Mouse (Mus musculus) forebrain, embryonic 10.5 days (tissue): Measurements from ENCODE around the gene Slc25a10. TPM values are rescaled to one million over a fixed set of nuclear protein-coding genes. Genes with fewer than 3 reads are reported as not detected.

Source experiments
- DNase-seq: peaks from one replicate; pipeline ENCODE4 v3.0.0-alpha.2; 2017; ENCODE audit warnings: low spot score; ENCODE audit errors: extremely low spot score
- H3K27ac ChIP-seq: fragments of 300-500 bp; sonication (generic); 2 replicates; pipeline ENCODE4 v1.5.1; 2016; ENCODE audit warnings: mild to moderate bottlenecking
- H3K27me3 ChIP-seq: fragments of 300-500 bp; sonication (generic); 2 replicates; pipeline ENCODE4 v1.6.1; 2016; ENCODE audit warnings: mild to moderate bottlenecking; ENCODE audit not compliant: poor library complexity, severe bottlenecking
- H3K36me3 ChIP-seq: fragments of 300-500 bp; sonication (generic); replicated peaks from 2 replicates; pipeline ENCODE4 v1.6.1; 2016; ENCODE audit warnings: mild to moderate bottlenecking, moderate library complexity
- H3K4me1 ChIP-seq: fragments of 300-500 bp; sonication (generic); 2 replicates; pipeline ENCODE4 v1.6.1; 2016
- H3K4me3 ChIP-seq: fragments of 300-500 bp; sonication (generic); 2 replicates; pipeline ENCODE4 v1.5.1; 2016; ENCODE audit warnings: mild to moderate bottlenecking, moderate library complexity
- H3K9me3 ChIP-seq: fragments of 300-500 bp; sonication (generic); 2 replicates; pipeline ENCODE4 v1.6.1; 2016; ENCODE audit warnings: mild to moderate bottlenecking, moderate library complexity
- WGBS: fragments of 180-500 bp; shearing (Covaris S2); methylation state at CpG from one replicate; pipeline ENCODE4 v1.1.7; 2016; 5-methylcytosine and 5-hydroxymethylcytosine counted together
- polyA plus RNA-seq: library from polyadenylated mRNA; unstranded; fragments of >200 nt; fragmentation: Nextera tagmentation; extraction: Ambion mirVana; gene quantifications from 2 replicates; pipeline ENCODE4 v1.2.1, GENCODE M21; 2016

Slc25a10 gene
- polyA plus RNA-seq, 1 experiment from 2014 or later, result 71.6 TPM

GRCm38 (mm10) chr11:120520498-120520897 lies 28.9 kb downstream of the Slc25a10 start:
- Histone ChIP-seq H3K9me3 (no peaks in the 10 kb centered on the region), H3K4me3 (no peak overlapping the region), H3K36me3 (no peaks in the 10 kb centered on the region), H3K4me1 (peaks cover 14% of the 10 kb centered on the region), H3K27me3 (peaks cover 4% of the 10 kb centered on the region; the same call in 1 of the 2 replicates), H3K27ac (no peak overlapping the region)
- no peak for DNase-seq
- 83% methylated on average over 9 of the region's 9 CpGs for WGBS

- WGBS, result 93% methylated on average over 5 of the region's 5 CpGs
- DNase-seq, result no peak
- no peaks in the 10 kb centered on the region for H3K36me3 ChIP-seq
Measured at GRCm38 (mm10) chr11:120520967-120521540, 29.4 kb downstream of the Slc25a10 start.

GRCm38 (mm10) chr11:120522581-120522980 lies 30.9 kb downstream of the Slc25a10 start:
- no peak for DNase-seq
- Histone ChIP-seq H3K4me3 (no peak overlapping the region), H3K36me3 (no peaks in the 10 kb centered on the region), H3K27me3 (peaks cover 3% of the 10 kb centered on the region), H3K27ac (no peak overlapping the region), H3K4me1 (peaks cover 8% of the 10 kb centered on the region; the same call in 1 of the 2 replicates), H3K9me3 (no peaks in the 10 kb centered on the region)
- WGBS, result 90% methylated on average over 8 of the region's 8 CpGs

More at GRCm38 (mm10) chr11:120520967-120521540, 29.4 kb downstream of the Slc25a10 start:
- H3K4me3 ChIP-seq, result no peak overlapping the region
- no peak overlapping the region for H3K27ac ChIP-seq
- H3K9me3 ChIP-seq, result no peaks in the 10 kb centered on the region
- H3K27me3 ChIP-seq, result peaks cover 3% of the 10 kb centered on the region; the same call in 1 of the 2 replicates
- H3K4me1 ChIP-seq, result peaks cover 8% of the 10 kb centered on the region; the same call in 1 of the 2 replicates

GRCm38 (mm10) chr11:120525959-120526358 lies 34.3 kb downstream of the Slc25a10 start:
- 80% methylated on average over 2 of the region's 2 CpGs for WGBS
- no peak for DNase-seq

GRCm38 (mm10) chr11:120527690-120528354 lies 36.2 kb downstream of the Slc25a10 start:
- Histone ChIP-seq H3K27ac (no peak overlapping the region), H3K27me3 (peaks cover 56% of the 10 kb centered on the region), H3K4me3 (no peak overlapping the region), H3K36me3 (no peaks in the 10 kb centered on the region), H3K9me3 (no peaks in the 10 kb centered on the region), H3K4me1 (peaks cover 19% of the 10 kb centered on the region)
- DNase-seq, result no peak
- WGBS, result 85% methylated on average over 9 of the region's 9 CpGs

More at GRCm38 (mm10) chr11:120525959-120526358, 34.3 kb downstream of the Slc25a10 start:
- Histone ChIP-seq H3K4me1 (peaks cover 15% of the 10 kb centered on the region), H3K36me3 (no peaks in the 10 kb centered on the region), H3K27me3 (peaks cover 37% of the 10 kb centered on the region), H3K4me3 (no peak overlapping the region), H3K9me3 (no peaks in the 10 kb centered on the region), H3K27ac (no peak overlapping the region)

- WGBS, result 53% methylated on average over 4 of the region's 4 CpGs
- Histone ChIP-seq H3K27me3 (peaks cover 67% of the 10 kb centered on the region), H3K4me3 (no peak overlapping the region), H3K9me3 (no peaks in the 10 kb centered on the region), H3K4me1 (peaks cover 19% of the 10 kb centered on the region), H3K27ac (no peak overlapping the region), H3K36me3 (no peaks in the 10 kb centered on the region)
- no peak for DNase-seq
Measured at GRCm38 (mm10) chr11:120528903-120529302, 37.3 kb downstream of the Slc25a10 start.

GRCm38 (mm10) chr11:120530085-120530964 lies 38.7 kb downstream of the Slc25a10 start, which contains the start of gene Gcgr:
Gene Gcgr (plus strand): TSS chr11:120530699.
- peak; percentile 35 for DNase-seq
- 7% methylated on average over 61 of the region's 62 CpGs for WGBS
- H3K9me3 ChIP-seq, result no peaks in the 10 kb centered on the region
- H3K4me3 ChIP-seq, result peak within 1 kb of the TSS; percentile 50
- no peaks in the 10 kb centered on the region for H3K36me3 ChIP-seq
- H3K4me1 ChIP-seq, result peaks cover 19% of the 10 kb centered on the region
- H3K27me3 ChIP-seq, result peaks cover 81% of the 10 kb centered on the region
- H3K27ac ChIP-seq, result peak within 1 kb of the TSS; percentile 65; the same call in 1 of the 2 replicates

GRCm38 (mm10) chr11:120531646-120532045 lies 40.0 kb downstream of the Slc25a10 start:
- no peaks in the 10 kb centered on the region for H3K36me3 ChIP-seq
- H3K4me1 ChIP-seq, result peaks cover 19% of the 10 kb centered on the region
- 33% methylated on average over 9 of the region's 9 CpGs for WGBS
- peaks cover 81% of the 10 kb centered on the region for H3K27me3 ChIP-seq
- no peak overlapping the region for H3K27ac ChIP-seq
- no peak for DNase-seq
- H3K9me3 ChIP-seq, result no peaks in the 10 kb centered on the region
- no peak overlapping the region for H3K4me3 ChIP-seq

- no peak for DNase-seq
Measured at GRCm38 (mm10) chr11:120534093-120534492, 42.5 kb downstream of the Slc25a10 start.

GRCm38 (mm10) chr11:120535145-120535544 lies 43.5 kb downstream of the Slc25a10 start:
- Histone ChIP-seq H3K4me3 (no peak overlapping the region), H3K9me3 (no peaks in the 10 kb centered on the region), H3K27me3 (peaks cover 57% of the 10 kb centered on the region), H3K36me3 (no peaks in the 10 kb centered on the region), H3K27ac (0 out of 2 replicates have a peak overlapping the region, but pooled peaks have one; percentile 21), H3K4me1 (peaks cover 32% of the 10 kb centered on the region)
- WGBS, result 78% methylated on average over 3 of the region's 3 CpGs
- DNase-seq, result no peak

More at GRCm38 (mm10) chr11:120534093-120534492, 42.5 kb downstream of the Slc25a10 start:
- Histone ChIP-seq H3K9me3 (no peaks in the 10 kb centered on the region), H3K36me3 (no peaks in the 10 kb centered on the region), H3K27ac (no peak overlapping the region), H3K27me3 (peaks cover 67% of the 10 kb centered on the region), H3K4me1 (peaks cover 25% of the 10 kb centered on the region), H3K4me3 (no peak overlapping the region)
- 89% methylated on average over 8 of the region's 8 CpGs for WGBS

- 74% methylated on average over 3 of the region's 3 CpGs for WGBS
Measured at GRCm38 (mm10) chr11:120535804-120536203, 44.2 kb downstream of the Slc25a10 start.

GRCm38 (mm10) chr11:120538485-120538884 lies 46.8 kb downstream of the Slc25a10 start:
- WGBS, result 90% methylated on average over 3 of the region's 3 CpGs
- DNase-seq, result no peak
- Histone ChIP-seq H3K4me3 (no peak overlapping the region), H3K27ac (peak overlapping the region; percentile 75), H3K4me1 (peaks cover 29% of the 10 kb centered on the region), H3K9me3 (no peaks in the 10 kb centered on the region), H3K27me3 (peaks cover 24% of the 10 kb centered on the region), H3K36me3 (peaks cover 21% of the 10 kb centered on the region)

More at GRCm38 (mm10) chr11:120535804-120536203, 44.2 kb downstream of the Slc25a10 start:
- no peak overlapping the region for H3K27ac ChIP-seq
- H3K4me3 ChIP-seq, result no peak overlapping the region
- H3K27me3 ChIP-seq, result peaks cover 50% of the 10 kb centered on the region
- no peaks in the 10 kb centered on the region for H3K9me3 ChIP-seq
- DNase-seq, result no peak
- no peaks in the 10 kb centered on the region for H3K36me3 ChIP-seq
- H3K4me1 ChIP-seq, result peaks cover 30% of the 10 kb centered on the region
